Comparison of ENCODE assay signal across 8 mouse cellular contexts in the genomic region with DNA sequence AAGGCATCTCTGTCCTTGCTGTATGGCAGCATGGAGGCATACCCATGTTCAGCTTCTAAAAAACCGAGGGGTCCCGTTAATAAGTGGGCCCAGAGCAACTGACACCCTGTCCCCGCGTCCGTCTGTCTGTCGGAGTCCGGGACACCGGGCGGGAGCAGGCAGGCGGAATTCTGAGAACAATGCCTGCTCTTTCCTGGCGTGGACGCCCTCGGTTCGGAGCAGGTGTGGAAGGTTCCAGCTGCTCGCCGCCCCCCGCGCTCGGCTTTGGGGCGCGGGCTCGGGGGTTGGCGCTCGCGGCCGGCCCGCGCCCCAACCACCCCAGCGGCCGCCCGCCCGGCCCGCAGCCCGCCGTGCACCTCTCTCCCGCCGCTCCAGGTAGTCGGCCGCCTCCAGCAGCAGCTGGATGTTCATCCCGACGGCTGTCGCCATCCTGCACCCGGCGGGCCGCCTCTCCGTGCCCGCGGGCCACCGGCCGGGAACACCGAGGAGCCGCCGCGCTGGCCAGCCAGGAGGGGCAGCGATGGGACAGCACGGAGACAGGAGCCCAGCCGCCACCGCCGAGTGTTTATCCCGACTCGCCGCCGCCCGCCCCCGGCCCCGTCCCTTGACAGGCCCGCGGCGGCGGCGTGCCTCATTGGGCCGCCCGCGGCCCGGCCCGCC. TPM values are rescaled to one million over a fixed set of nuclear protein-coding genes. Genes with fewer than 3 reads are reported as not detected.
DNase-seq lines count a peak whose midpoint lies in the region; ATAC-seq and TF ChIP-seq lines count a peak whose summit lies in the region.

TSS of gene Mxd1 (minus strand) at position 582 of the 660 bp plus-strand sequence.

- H3K9ac ChIP-seq in heart, adult 2 months (ENCODE audit: low read depth, low read length): peak within 1 kb of the TSS; percentile 92
- peak within 1 kb of the TSS; percentile 92 for H3K9ac ChIP-seq in hindbrain, embryonic 12.5 days
- H3K9ac ChIP-seq in limb, embryonic 14.5 days (ENCODE audit: low read depth, low read length, severe bottlenecking): peak within 1 kb of the TSS; percentile 76

- peak; percentile 51; the same call in 1 of the 2 replicates for TF ChIP-seq POLR2A in heart, adult 2 months (IDR thresholded peaks at IDR 0.05; ENCODE audit: insufficient read depth, low read depth, low read length)
- TF ChIP-seq POLR2A in limb, embryonic 14.5 days (IDR thresholded peaks at IDR 0.05; ENCODE audit: borderline replicate concordance, extremely low read depth, insufficient read depth, insufficient read length): no peak

- WGBS in heart, adult 2 months: under 1% methylated on average over 68 of the region's 76 CpGs
- 1% methylated on average over 72 of the region's 76 CpGs for WGBS in hindbrain, embryonic 12.5 days
- WGBS in limb, embryonic 14.5 days: 2% methylated on average over 19 of the region's 76 CpGs

- ATAC-seq in hindbrain, embryonic 12.5 days (ENCODE audit: low FRiP score): no peak; the same call in 1 of the 2 replicates
- no peak for ATAC-seq in limb, embryonic 14.5 days (ENCODE audit: low FRiP score, low read depth)
- ATAC-seq in neutrophil, adult 5-6 weeks (ENCODE audit: extremely low read depth, insufficient number of reproducible peaks, low FRiP score, poor library complexity, severe bottlenecking): no peak
- ATAC-seq in frontal cortex, adult (ENCODE audit: low TSS enrichment): no peak; the same call in 1 of the 2 replicates

- H3K4me2 ChIP-seq in hindbrain, embryonic 12.5 days (replicated peaks): peak within 1 kb of the TSS; percentile 93
- peak within 1 kb of the TSS; percentile 76 for H3K4me2 ChIP-seq in limb, embryonic 14.5 days (replicated peaks; ENCODE audit: low read depth, low read length, severe bottlenecking)

- peaks cover 3% of the 10 kb centered on the region; the same call in 1 of the 2 replicates for H3K36me3 ChIP-seq in heart, adult 2 months (ENCODE audit: control insufficient read depth, insufficient read depth, low read length)
- H3K36me3 ChIP-seq in hindbrain, embryonic 12.5 days: peaks cover 34% of the 10 kb centered on the region
- peaks cover 26% of the 10 kb centered on the region for H3K36me3 ChIP-seq in limb, embryonic 14.5 days (ENCODE audit: control insufficient read depth, insufficient read depth, low read length)

- H3K4me3 ChIP-seq in heart, adult 2 months: peak within 1 kb of the TSS; percentile 85
- peak within 1 kb of the TSS; percentile 99 for H3K4me3 ChIP-seq in hindbrain, embryonic 12.5 days
- H3K4me3 ChIP-seq in limb, embryonic 14.5 days (replicated peaks; ENCODE audit: low read length): peak within 1 kb of the TSS; percentile 84

- H3K9me3 ChIP-seq in hindbrain, embryonic 12.5 days (replicated peaks): no peaks in the 10 kb centered on the region
- no peaks in the 10 kb centered on the region for H3K9me3 ChIP-seq in limb, embryonic 14.5 days (ENCODE audit: control insufficient read depth, low read length)

- DNase-seq in heart, adult 2 months: no peak
- DNase-seq in heart, adult 11 months: no peak
- peak; percentile 27 to 44 for DNase-seq in thymus, postnatal 10 days (ENCODE audit: low spot score in 2 of 2)
- DNase-seq in thymus, postnatal 36 days: no peak
- no peak for DNase-seq in limb, embryonic 14.5 days (ENCODE audit: low spot score)

- intact Hi-C loops in heart, adult 2 months (cut with DNase I): loop anchor here (5.0 kb wide), 1 partner anchor 81 kb away; no protein-coding TSS in a partner anchor

- TF ChIP-seq CTCF in heart, adult 2 months (IDR thresholded peaks at IDR 0.05): no peak

- no peaks in the 10 kb centered on the region for H3K79me2 ChIP-seq in heart, adult 2 months (replicated peaks; ENCODE audit: control insufficient read depth, insufficient read depth, low read length)

- peak within 1 kb of the TSS; percentile 91 for H3K27ac ChIP-seq in heart, adult 2 months
- H3K27ac ChIP-seq in hindbrain, embryonic 12.5 days: peak within 1 kb of the TSS; percentile 71
- H3K27ac ChIP-seq in limb, embryonic 14.5 days (replicated peaks; ENCODE audit: low read depth, low read length): peak within 1 kb of the TSS; percentile 40; the same call in 1 of the 2 replicates

- TF ChIP-seq EP300 in heart, adult 2 months (IDR thresholded peaks at IDR 0.05; ENCODE audit: insufficient read depth, low read depth, low read length): no peak

- no peaks in the 10 kb centered on the region for H3K27me3 ChIP-seq in heart, adult 2 months (ENCODE audit: control insufficient read depth, insufficient read depth, low read length)
- H3K27me3 ChIP-seq in hindbrain, embryonic 12.5 days: no peaks in the 10 kb centered on the region
- no peaks in the 10 kb centered on the region for H3K27me3 ChIP-seq in limb, embryonic 14.5 days (ENCODE audit: control insufficient read depth, insufficient read depth, low read length)

- no peaks in the 10 kb centered on the region for H3K4me1 ChIP-seq in heart, adult 2 months (ENCODE audit: control insufficient read depth, insufficient read depth, low read length)
- peaks cover 24% of the 10 kb centered on the region for H3K4me1 ChIP-seq in hindbrain, embryonic 12.5 days
- H3K4me1 ChIP-seq in limb, embryonic 14.5 days (ENCODE audit: control insufficient read depth, insufficient read depth, low read length): peaks cover 12% of the 10 kb centered on the region

RNA-seq across cellular contexts. Expression of gene Mxd1, which starts in this region (rescaled TPM):
- 1 to 10 TPM; 6.0 to 6.7 TPM for total RNA-seq in heart, adult 2 months (2021)
- polyA plus RNA-seq in heart, adult 2 months (2012; rRNA removed): 4.4 and 6.9 TPM in 2 replicates
- polyA plus RNA-seq in hindbrain, embryonic 12.5 days (2016; fragmentation: Nextera tagmentation; extraction: Ambion mirVana): 30.1 and 30.4 TPM in 2 replicates
- 11.7 and 14.8 TPM in 2 replicates for polyA plus RNA-seq in limb, embryonic 14.5 days (2012; rRNA removed)
- 10.7 and 15.7 TPM in 2 replicates for polyA plus RNA-seq in limb, embryonic 14.5 days (2014; fragmentation: Nextera tagmentation; extraction: Ambion mirVana)
- 846 and 903 TPM in 2 replicates for total RNA-seq in neutrophil, adult 5-6 weeks (2017)

Comparison
In these comparisons a context has a peak if more than half of its experiments do, and no peak if none do; other contexts are left out.
1. RNA of gene Mxd1 (total RNA-seq): 846 to 903 TPM in neutrophil, adult 5-6 weeks; 6.0 to 6.7 TPM in heart, adult 2 months; every median in the first group is over 100 times any median in the second.
2. DNase-seq: peak in thymus, postnatal 10 days (2 of 2); none in heart, adult 2 months (0 of 2), heart, adult 11 months (single experiment), thymus, postnatal 36 days (0 of 2) and limb, embryonic 14.5 days (single experiment).
3. H3K27ac ChIP-seq: peak in every context shown above with its lines; median percentile 91 in heart, adult 2 months; 71 in hindbrain, embryonic 12.5 days; 40 in limb, embryonic 14.5 days.
4. Peak in every context shown above with its lines, with median percentiles within 50 percentile points of each other: H3K4me3 ChIP-seq and H3K9ac ChIP-seq.